Mouse (Mus musculus) olfactory bulb, adult 2 months (tissue): Measurements from ENCODE around the gene 4931409K22Rik.

ENCODE experiments used
- CTCF ChIP-seq: fragments of 200-500 bp; IDR thresholded peaks from 2 replicates; pipeline ENCODE4 v1.5.1; 2012; ENCODE audit warnings: low read depth, mild to moderate bottlenecking, low read length, moderate library complexity; ENCODE audit not compliant: insufficient read depth
- POLR2A ChIP-seq: fragments of 200-500 bp; IDR thresholded peaks from 2 replicates; pipeline ENCODE4 v1.6.1; 2012; ENCODE audit warnings: mild to moderate bottlenecking, low read depth, low read length, moderate library complexity; ENCODE audit not compliant: insufficient read depth

GRCm38 (mm10) chr5:24597221-24597728 is 40.7 kb upstream of the 4931409K22Rik start:
- no peak for TF ChIP-seq POLR2A
- TF ChIP-seq CTCF, result no peak
